Mouse (Mus musculus): ENCODE data around the gene Ric1.

- no peak for TF ChIP-seq POLR2A (IDR thresholded peaks at IDR 0.05; ENCODE audit: insufficient read depth, low read depth, low read length)
- TF ChIP-seq CTCF (IDR thresholded peaks at IDR 0.05; ENCODE audit: insufficient read depth, low read depth, low read length): no peak
Measured at GRCm38 (mm10) chr19:29562603-29563002, 40.5 kb downstream of the Ric1 start.
